Mouse (Mus musculus): ENCODE data around the gene Zmiz1.

The Zmiz1 gene

DNA sequence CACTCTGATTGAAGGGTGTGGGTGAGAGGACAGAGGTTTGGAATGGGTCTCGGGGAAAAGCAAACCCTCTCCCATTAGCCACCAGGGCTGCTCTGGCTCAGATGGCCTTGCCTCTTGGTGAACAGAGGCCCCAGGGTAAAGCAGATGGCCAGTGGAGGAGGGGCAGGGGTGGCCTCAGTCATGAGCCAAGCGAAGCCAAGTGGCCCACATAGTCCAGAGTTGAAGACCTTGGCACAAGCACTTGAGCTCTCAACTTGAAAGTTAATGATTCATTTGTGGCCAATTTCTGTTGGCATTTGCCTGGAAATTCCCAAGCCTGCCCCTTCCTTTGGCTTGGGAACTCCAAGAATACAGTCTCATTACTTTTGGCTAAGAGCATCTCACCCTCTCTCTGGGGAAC, 37.1 kb downstream of the Zmiz1 start:
- POLR2A ChIA-PET, result interaction anchor here in 1 of 4 experiments (2.5 kb wide), 1 partner anchor 9 kb away, joined by 8 read pairs; no protein-coding TSS in a partner anchor
- CTCF ChIA-PET, result no interaction called here

DNA sequence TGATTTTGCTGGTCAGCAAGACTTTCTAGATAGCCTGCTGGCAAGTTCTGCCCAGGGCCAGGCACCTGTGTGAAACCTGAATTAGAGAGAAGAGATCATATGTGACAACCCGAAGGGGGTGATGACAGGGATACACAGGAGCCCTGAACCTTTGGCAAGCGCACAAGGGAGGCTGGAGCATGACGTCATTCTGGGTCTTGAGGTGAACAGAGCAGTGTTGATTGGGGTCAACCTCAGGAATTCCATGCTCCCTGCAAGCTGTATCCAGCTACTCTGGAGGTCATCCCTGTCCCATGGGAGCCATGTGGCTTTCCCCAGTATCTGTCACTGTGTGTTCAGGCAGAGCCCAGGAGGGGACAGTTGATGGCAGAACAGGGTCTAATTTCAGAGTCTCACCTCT, 38.0 kb downstream of the Zmiz1 start:
- ChIA-PET POLR2A (interaction anchor here in 2 of 4 experiments (0.7 to 2.5 kb wide), 2 partner anchors 10 to 69 kb away, joined by 3 to 8 read pairs; no protein-coding TSS in a partner anchor), CTCF (no interaction called here)

DNA sequence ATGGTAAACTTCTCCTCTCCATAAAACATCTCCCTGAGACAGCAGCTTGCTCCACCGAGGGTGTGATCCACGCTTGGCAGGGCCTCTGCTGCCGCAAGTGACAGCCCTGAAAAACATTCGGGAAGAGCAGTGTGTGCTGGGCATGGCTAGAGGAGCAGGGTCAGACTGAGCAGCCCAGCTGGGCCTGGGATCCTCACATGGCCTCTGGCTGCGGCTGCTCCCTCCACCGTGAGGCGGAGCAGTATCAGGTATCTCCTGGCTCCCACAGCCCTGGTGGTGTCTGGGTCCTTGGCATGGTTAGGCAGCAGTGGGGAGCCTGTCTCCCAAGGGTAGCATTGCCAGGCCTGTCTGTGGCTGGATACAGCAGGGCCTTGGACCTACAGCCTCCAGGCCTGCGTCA, 38.6 kb downstream of the Zmiz1 start:
- CTCF ChIA-PET, result no interaction called here
- POLR2A ChIA-PET, result interaction anchor here in 2 of 4 experiments (0.6 to 2.1 kb wide), 3 partner anchors 11 to 1489 kb away, joined by 3 to 12 read pairs (median 3); no protein-coding TSS in a partner anchor

DNA sequence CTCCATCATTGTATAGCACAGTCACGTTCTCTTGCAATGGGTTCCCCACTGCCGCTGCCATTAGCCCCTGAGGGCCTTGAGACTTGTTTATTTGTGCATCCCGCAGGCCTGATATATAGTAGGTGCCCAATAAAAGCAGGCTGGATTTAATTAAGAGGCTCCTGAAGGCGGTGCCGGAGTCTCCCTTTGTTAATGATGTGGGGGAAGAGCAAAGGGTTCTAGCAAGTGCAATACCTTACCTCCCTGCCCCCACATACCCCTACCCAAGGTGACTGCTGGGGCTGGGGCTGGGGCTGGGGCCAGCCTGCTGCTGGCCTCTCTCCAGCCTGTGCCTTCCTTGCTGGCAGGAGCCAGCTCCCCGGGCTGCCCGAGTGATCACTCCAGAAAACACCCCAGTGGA, 39.4 kb downstream of the Zmiz1 start:
- ChIA-PET POLR2A (interaction anchor here in 2 of 4 experiments (0.6 to 2.1 kb wide), 4 partner anchors 10 to 1489 kb away, joined by 3 to 12 read pairs (median 4); no protein-coding TSS in a partner anchor), CTCF (interaction anchor here in 1 of 4 experiments (0.8 kb wide), 1 partner anchor 36 kb away, joined by 6 read pairs; no protein-coding TSS in a partner anchor)

DNA sequence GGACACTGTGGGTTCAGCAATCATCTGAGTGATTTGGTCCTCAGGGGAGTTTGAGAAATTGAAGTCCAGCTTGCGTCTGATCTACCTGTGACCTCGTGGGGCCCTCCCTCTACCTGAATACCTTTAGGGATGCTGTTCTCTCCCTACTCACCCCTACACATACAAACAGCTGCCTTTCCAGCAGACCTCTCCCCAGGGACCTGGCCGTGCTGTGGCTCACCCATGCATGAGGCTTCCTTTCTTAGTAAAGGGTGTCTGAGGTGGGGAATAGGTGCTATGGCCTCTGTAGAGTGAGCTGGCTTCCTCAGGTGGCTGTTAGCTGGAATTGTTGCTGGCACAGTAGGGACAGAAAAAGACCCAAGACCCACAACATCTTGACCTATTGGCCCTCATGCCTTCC, 40.5 kb downstream of the Zmiz1 start:
- ChIA-PET CTCF (interaction anchor here in 1 of 4 experiments (1.0 kb wide), 1 partner anchor 68 kb away, joined by 3 read pairs; no protein-coding TSS in a partner anchor), POLR2A (interaction anchor here in 3 of 4 experiments (0.6 to 2.1 kb wide), 9 partner anchors 9 to 241 kb away, joined by 3 to 12 read pairs (median 3); no protein-coding TSS in a partner anchor)

DNA sequence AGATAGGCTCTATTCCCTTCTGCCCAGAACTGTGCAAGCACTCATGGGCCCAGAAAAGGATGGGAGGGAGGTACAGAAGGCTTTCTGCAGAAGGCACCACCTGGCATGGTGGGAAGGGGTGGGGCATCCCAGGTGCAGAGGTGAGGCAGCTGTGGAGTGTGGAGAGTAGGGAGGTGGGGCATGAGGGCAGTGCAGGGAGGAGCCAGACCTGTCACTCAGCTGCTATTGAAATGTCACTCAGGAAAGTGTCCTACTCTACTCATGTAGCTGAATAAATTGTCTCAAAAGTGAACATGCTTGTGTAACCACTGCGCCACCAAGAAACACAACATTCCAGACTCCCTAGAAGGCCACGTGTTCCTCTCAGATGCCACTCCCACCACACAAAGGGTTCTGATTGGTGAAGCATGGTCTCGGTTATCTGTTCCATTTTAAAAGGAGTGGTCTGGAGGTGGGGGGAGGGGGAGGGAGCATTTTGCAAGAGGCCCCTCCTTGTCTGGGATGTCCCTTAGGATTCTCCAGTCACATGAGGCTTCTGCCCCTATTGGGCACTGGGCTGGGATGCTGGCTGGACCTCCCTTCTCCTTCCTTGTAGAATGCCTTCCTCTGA, 41.6 kb downstream of the Zmiz1 start:
- ChIA-PET CTCF (interaction anchor here in 2 of 4 experiments (0.5 to 1.0 kb wide), 2 partner anchors 67 to 211 kb away, joined by 3 read pairs; no protein-coding TSS in a partner anchor), POLR2A (interaction anchor here in 1 of 4 experiments (1.0 to 1.1 kb wide), 3 partner anchors 14 to 122 kb away, joined by 3 to 4 read pairs (median 3); no protein-coding TSS in a partner anchor)

DNA sequence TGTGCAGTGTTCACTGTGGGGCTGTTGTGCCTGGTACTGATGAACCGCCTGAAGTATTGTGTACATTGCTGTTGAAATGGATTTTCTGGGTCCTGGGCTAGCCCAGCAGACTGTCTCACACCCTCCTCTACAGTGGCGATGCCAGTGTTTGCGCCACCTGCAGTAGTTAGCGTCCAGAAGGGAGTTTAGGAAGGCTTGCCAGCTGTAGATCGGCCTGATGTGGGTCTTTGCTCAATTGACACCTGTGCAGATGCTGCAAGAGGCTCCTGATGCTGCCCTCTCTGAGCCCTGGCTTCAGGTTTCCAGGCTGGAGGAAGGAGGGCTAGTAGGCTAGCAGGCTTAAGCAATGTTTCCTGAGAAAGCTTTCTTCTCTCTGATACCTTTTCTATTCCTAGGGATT, 42.5 kb downstream of the Zmiz1 start:
- ChIA-PET CTCF (no interaction called here), POLR2A (interaction anchor here in 1 of 4 experiments (1.0 kb wide), 1 partner anchor 15 kb away, joined by 3 read pairs; no protein-coding TSS in a partner anchor)

DNA sequence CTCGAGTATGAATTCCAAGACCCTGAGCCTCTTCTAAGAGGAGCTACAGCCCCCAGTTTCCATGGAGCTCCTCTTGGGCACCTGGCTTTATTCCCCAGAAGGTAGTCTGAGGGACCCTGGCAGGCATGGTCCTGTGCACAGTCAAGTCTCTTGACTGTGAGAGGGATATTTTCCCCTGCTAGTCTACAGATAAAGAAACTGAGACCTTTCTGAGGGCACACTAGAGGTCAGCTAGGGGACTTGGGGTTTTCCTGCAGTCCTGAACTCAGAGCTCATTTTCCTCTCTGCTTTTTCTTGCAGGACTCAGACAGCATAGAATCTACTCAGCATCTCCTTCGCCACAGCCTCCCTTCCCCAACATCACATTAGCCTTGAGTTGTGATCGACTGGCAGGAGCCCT, 43.4 kb downstream of the Zmiz1 start:
- CTCF ChIA-PET, result no interaction called here
- POLR2A ChIA-PET, result interaction anchor here in 2 of 4 experiments (0.6 to 1.3 kb wide), 5 partner anchors 10 to 76 kb away, joined by 3 to 5 read pairs (median 3); no protein-coding TSS in a partner anchor

DNA sequence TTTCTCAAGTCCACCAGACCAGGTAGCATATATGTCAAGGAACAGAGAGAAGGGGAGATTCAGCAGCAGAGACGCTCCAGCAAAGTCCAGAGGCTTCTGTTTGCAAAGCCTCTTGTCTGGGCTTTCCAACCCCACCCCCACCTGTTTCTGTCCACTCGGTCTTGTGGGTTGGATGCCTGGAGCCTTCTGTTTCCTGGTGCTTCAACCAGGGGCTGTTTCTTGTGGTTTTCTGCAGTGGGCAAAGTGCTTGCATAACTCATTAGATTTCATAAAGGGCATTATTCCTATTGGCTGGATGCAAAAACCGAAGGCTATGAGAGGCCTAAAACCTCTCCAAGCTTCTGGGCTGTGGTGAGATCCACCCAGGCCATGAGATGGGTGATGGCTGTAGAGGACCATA, 45.3 kb downstream of the Zmiz1 start:
- ChIA-PET CTCF (no interaction called here), POLR2A (interaction anchor here in 1 of 4 experiments (0.9 to 1.6 kb wide), 3 partner anchors 12 to 31 kb away, joined by 4 read pairs; no protein-coding TSS in a partner anchor)

DNA sequence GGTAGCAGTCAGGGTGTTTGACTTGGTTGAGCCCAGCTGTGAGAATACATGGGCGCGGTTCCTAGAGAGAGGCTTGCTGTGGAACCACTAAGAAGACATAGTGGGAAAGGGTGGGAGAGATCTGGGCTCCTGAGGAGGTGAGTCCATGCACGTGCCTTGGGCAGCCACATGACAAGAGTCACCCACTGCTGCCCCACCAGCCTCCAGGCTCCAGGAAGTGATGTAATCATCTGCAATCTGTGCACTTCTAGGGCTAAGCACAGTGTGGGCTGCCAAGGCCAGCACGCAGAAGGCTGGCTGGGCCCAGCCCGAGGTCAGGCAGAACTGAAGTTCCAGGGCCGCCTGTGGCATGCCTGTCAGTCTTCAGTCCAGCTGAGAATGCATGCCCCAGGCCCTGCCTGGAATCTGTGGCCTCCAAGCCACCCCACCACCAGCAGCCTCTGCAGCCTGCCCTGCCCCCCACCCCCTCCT, 46.3 kb downstream of the Zmiz1 start:
- ChIA-PET CTCF (no interaction called here), POLR2A (interaction anchor here in 2 of 4 experiments (0.6 to 1.6 kb wide), 13 partner anchors 11 to 1070 kb away, joined by 3 to 7 read pairs (median 3); no protein-coding TSS in a partner anchor)

DNA sequence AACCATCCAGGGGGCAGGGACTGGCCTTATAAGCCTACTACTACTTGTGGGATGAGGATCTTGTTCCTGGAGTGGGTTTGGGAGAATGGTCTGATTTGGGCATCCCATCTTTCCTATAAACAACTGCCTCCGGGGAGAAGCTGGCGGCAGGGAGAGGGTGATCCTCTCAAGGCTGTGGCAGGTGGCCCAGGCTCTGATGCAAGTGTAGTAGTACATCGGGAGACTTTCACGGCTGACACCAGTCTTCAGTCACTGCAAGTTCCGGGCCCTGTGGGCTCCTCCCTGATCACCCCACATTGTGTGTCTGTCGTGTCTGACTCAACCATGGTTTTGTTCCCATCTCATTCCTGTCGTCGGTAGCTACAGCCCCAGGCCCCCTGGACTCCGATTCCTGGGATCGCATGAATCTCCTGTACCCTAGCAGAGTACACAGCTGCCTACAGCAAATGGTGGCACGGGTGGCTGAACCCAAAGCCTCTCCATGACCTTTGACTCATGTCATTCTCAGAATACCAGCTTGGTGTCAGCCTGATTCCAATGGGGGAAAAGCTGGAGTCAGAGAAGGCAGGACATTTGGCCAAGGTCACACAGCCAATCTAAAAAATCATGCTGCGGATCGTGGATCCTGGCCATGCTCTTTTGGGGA, 49.2 kb downstream of the Zmiz1 start:
- CTCF ChIA-PET, result no interaction called here

DNA sequence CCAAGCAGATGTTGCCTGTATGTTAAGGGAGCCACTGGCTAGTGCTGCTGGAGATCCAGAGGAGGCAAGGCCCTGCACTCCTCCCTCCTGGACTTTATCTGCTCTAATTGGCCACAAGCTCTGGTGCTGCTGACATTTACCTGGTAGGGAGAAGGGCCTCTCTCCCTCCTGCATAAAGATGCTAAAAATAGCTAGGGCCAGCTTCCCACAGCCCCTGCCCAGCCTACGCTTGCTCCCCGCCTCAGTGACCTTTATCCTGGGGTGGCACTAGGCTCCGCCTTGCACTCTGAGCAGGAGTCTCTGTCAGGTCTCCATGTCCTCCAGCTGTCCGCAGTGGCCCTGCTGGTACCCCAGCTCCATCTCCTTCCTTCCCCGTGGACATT, 49.8 kb downstream of the Zmiz1 start:
- POLR2A ChIA-PET, result interaction anchor here in 2 of 4 experiments (0.8 to 1.9 kb wide), 4 partner anchors 10 to 52 kb away, joined by 3 to 5 read pairs (median 3); no protein-coding TSS in a partner anchor
- CTCF ChIA-PET, result no interaction called here

More for the DNA sequence above, 49.2 kb downstream of the Zmiz1 start:
- POLR2A ChIA-PET, result interaction anchor here in 2 of 4 experiments (0.8 to 1.9 kb wide), 5 partner anchors 9 to 51 kb away, joined by 3 to 5 read pairs (median 3); no protein-coding TSS in a partner anchor

DNA sequence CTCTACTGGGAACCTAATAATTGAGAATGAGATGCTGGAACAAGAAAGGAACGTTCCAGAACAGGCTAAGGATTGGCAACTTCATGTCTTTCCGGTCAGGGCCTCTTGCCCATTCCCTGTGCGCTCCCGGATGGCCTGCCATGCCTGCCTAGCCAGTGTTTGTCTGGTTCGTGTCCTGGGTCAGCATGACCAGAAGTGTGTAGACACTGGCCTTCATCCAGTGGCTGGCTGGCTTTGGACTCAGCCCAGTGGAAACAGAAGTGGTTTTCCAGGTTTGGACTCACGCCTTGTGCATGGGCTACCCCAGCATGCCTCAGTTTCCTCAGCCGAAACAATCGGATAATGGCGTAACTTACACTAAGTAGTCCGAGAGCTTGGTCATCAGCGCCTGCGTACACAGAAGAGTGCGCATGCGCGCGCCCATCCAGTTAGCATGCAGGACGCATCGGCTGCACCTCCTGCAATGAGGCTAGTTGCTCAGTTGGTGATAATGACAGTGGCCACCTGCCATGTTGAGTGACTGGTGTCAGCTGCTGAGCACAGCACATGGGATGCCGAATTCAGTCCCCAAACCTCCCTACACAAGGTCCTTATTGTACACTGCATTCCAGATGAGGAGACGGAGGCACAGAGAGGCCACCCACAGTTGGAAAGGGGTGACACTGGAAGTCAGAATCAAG, 50.6 kb downstream of the Zmiz1 start:
- POLR2A ChIA-PET, result interaction anchor here in 1 of 4 experiments (1.1 to 1.9 kb wide), 2 partner anchors 10 to 23 kb away, joined by 3 to 5 read pairs; no protein-coding TSS in a partner anchor
- CTCF ChIA-PET, result no interaction called here

DNA sequence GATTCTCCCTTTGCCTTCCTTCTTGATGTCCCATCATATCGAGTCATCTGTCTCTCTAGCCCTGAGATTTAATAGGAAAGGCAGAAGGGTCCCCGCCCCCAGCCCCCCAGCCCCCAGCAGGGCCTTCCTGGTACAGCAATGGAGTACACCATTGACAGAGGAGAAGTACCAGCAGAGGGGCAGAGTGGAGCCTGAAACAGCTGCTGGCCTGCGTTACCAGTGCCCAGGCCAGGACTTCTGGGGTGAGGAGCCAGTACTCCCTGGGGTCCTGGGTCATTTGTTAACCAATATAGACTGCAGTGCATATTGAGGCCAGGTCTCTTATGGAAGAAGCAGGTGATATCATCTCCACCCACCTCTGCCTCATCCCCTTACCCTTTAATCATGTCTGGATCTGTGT, 51.4 kb downstream of the Zmiz1 start:
- ChIA-PET CTCF (no interaction called here), POLR2A (interaction anchor here in 1 of 4 experiments (0.9 kb wide), 1 partner anchor 14 kb away, joined by 3 read pairs; no protein-coding TSS in a partner anchor)

DNA sequence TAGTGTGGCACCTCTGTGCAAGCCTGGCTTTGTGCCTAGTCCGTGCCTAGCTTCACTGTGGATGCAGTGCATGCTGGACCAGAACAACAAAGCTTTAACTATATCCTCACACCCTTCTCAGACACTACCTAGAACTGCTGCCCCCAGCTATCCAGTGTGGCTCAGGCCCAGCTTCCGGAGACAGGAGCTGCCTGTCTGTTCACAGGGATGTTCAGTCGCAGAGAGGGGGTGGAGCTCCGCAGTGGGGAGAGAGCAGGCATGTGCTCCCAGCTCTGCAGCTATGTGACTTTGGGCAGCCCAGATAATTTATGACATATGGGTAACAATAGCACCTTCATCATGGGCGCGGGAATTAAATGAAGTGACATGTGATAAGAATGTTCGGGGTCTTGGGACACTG, 52.0 kb downstream of the Zmiz1 start:
- POLR2A ChIA-PET, result interaction anchor here in 1 of 4 experiments (0.9 kb wide), 1 partner anchor 13 kb away, joined by 3 read pairs; no protein-coding TSS in a partner anchor
- CTCF ChIA-PET, result no interaction called here

DNA sequence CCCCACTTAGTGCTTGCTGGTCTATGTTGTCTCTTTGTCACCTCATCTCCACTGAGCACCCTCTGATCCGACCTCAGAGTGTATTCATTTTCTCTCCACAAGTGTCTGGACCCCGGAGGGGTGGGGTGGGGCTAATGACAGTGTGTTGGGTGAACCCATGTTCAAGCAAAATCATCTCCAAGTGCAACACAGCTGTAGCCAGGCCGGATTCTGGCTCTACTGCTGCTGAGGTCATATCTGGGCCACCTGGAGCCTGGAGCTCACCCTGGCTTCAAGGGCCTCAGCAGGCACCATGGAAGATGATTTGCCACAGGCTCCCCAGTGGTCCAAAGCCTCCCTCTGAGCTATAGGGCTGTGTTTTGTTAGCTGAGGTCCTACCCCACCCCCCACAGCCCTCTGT, 52.6 kb downstream of the Zmiz1 start:
- ChIA-PET CTCF (interaction anchor here in 2 of 4 experiments (0.6 to 1.2 kb wide), 3 partner anchors 42 to 288 kb away, joined by 3 to 4 read pairs (median 3); no protein-coding TSS in a partner anchor), POLR2A (interaction anchor here in 3 of 4 experiments (0.6 to 1.3 kb wide), 4 partner anchors 9 to 54 kb away, joined by 3 to 6 read pairs (median 4); no protein-coding TSS in a partner anchor)

DNA sequence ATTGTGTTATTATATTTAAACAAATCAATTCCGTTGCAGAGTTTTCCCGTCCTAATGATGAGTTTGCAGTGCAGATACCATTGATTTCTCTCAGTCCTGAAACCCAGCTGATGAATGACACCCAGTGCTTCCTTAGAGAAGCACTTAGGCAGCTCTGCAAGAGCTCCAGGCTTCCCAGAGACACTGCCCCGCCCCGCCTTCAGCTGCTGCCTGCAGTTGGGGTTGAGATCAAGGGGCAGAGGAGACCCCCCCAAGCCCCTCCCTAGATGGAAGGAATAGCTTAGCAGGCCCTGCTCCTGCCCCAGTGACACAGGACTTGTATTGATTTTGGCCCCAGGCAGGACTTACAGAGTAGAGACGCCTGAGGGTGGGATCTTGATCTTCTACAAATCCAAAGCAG, 53.0 kb downstream of the Zmiz1 start:
- ChIA-PET CTCF (interaction anchor here in 2 of 4 experiments (0.6 to 1.2 kb wide), 3 partner anchors 42 to 288 kb away, joined by 3 to 4 read pairs (median 3); no protein-coding TSS in a partner anchor), POLR2A (interaction anchor here in 3 of 4 experiments (0.6 to 1.3 kb wide), 5 partner anchors 9 to 54 kb away, joined by 3 to 6 read pairs (median 5); partner anchors contain the start of gene Zmiz1 (in 1 of the 3))

DNA sequence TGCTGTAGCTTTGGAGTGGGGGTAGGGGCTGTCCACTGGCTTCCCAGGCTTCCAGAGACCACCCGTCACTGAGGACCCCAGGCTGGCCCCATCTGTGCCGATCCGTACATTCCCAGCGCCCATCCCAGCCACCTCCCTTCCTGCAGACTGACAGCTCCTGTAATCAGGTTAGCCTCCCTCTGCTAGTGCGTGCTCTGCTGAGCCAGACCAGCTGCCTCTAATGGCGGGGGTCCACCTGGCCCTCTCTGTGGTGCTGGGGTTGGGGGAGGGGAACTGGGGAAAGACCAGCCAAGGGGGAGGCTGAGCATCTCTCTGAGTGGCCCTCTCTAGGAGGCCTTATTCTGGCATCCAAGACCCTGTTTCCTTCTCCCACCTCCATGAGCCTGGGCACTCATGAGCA, 53.8 kb downstream of the Zmiz1 start:
- CTCF ChIA-PET, result interaction anchor here in 2 of 4 experiments (0.5 to 1.2 kb wide), 5 partner anchors 15 to 755 kb away, joined by 3 to 15 read pairs (median 4); no protein-coding TSS in a partner anchor
- POLR2A ChIA-PET, result interaction anchor here in 1 of 4 experiments (0.7 to 1.3 kb wide), 4 partner anchors 10 to 329 kb away, joined by 3 to 6 read pairs (median 4); partner anchors contain the start of genes Anxa11 and Zmiz1
